Mouse (Mus musculus): ENCODE data around the gene Sp1. TPM values are rescaled to one million over a fixed set of nuclear protein-coding genes. Genes with fewer than 3 reads are reported as not detected.

Sp1 gene
- polyA plus RNA-seq (2015; fragmentation: Nextera tagmentation; extraction: Ambion mirVana), result 9.0 and 9.6 TPM in 2 replicates

- Histone ChIP-seq H3K4me2 (replicated peaks) (peak within 1 kb of the TSS; percentile 74), H3K27me3 (replicated peaks) (no peaks in the 10 kb centered on the region), H3K4me1 (replicated peaks) (peaks cover 26% of the 10 kb centered on the region), H3K9me3 (no peaks in the 10 kb centered on the region), H3K36me3 (peaks cover 24% of the 10 kb centered on the region), H3K27ac (peak within 1 kb of the TSS; percentile 100), H3K9ac (peak within 1 kb of the TSS; percentile 83), H3K4me3 (replicated peaks) (peak within 1 kb of the TSS; percentile 65)
- peak; percentile 97 for ATAC-seq
- WGBS, result under 1% methylated on average over 38 of the region's 38 CpGs
Measured at GRCm38 (mm10) chr15:102405489-102406195, at the start of gene Sp1. Sp1 (plus strand) TSS chr15:102406143.

GRCm38 (mm10) chr15:102356501-102357325 lies 49.2 kb upstream of the Sp1 start:
- WGBS, result 51% methylated on average over 16 of the region's 16 CpGs

GRCm38 (mm10) chr15:102358126-102358525 lies 47.8 kb upstream of the Sp1 start:
- 4% methylated on average over 25 of the region's 25 CpGs for WGBS
- H3K27ac ChIP-seq, result no peak overlapping the region
- H3K4me1 ChIP-seq (replicated peaks), result peaks cover 27% of the 10 kb centered on the region
- no peak for ATAC-seq
- H3K9ac ChIP-seq, result no peak overlapping the region
- 0 out of 2 replicates have a peak overlapping the region, but pooled peaks have one; percentile 10 for H3K4me3 ChIP-seq (replicated peaks)
- no peaks in the 10 kb centered on the region for H3K9me3 ChIP-seq
- H3K4me2 ChIP-seq (replicated peaks), result peak overlapping the region; percentile 48
- H3K36me3 ChIP-seq, result no peaks in the 10 kb centered on the region
- peaks cover 37% of the 10 kb centered on the region for H3K27me3 ChIP-seq (replicated peaks)

More at GRCm38 (mm10) chr15:102356501-102357325, 49.2 kb upstream of the Sp1 start:
- no peaks in the 10 kb centered on the region for H3K36me3 ChIP-seq
- H3K4me1 ChIP-seq (replicated peaks), result peaks cover 22% of the 10 kb centered on the region
- peaks cover 37% of the 10 kb centered on the region for H3K27me3 ChIP-seq (replicated peaks)
- ATAC-seq, result no peak
- H3K9ac ChIP-seq, result no peak overlapping the region; the same call in 1 of the 2 replicates
- no peak overlapping the region; the same call in 1 of the 2 replicates for H3K4me3 ChIP-seq (replicated peaks)
- H3K27ac ChIP-seq, result no peak overlapping the region
- no peaks in the 10 kb centered on the region for H3K9me3 ChIP-seq
- H3K4me2 ChIP-seq (replicated peaks), result peak overlapping the region; percentile 99; the same call in 1 of the 2 replicates

- Histone ChIP-seq H3K4me1 (replicated peaks) (peaks cover 27% of the 10 kb centered on the region), H3K9me3 (no peaks in the 10 kb centered on the region), H3K27me3 (replicated peaks) (peaks cover 37% of the 10 kb centered on the region), H3K36me3 (no peaks in the 10 kb centered on the region), H3K4me3 (replicated peaks) (no peak overlapping the region), H3K27ac (no peak overlapping the region), H3K9ac (no peak overlapping the region), H3K4me2 (replicated peaks) (no peak overlapping the region)
- no peak for ATAC-seq
- WGBS, result 41% methylated on average over 5 of the region's 5 CpGs
Measured at GRCm38 (mm10) chr15:102358834-102359233, 47.1 kb upstream of the Sp1 start.

GRCm38 (mm10) chr15:102362648-102363047 lies 43.3 kb upstream of the Sp1 start:
- ATAC-seq, result 0 out of 2 replicates have a peak, but pooled peaks have one; percentile 16
- Histone ChIP-seq H3K4me3 (replicated peaks) (0 out of 2 replicates have a peak overlapping the region, but pooled peaks have one; percentile 4), H3K27me3 (replicated peaks) (peaks cover 20% of the 10 kb centered on the region), H3K36me3 (no peaks in the 10 kb centered on the region), H3K27ac (0 out of 2 replicates have a peak overlapping the region, but pooled peaks have one; percentile 2), H3K4me2 (replicated peaks) (peak overlapping the region; percentile 51), H3K4me1 (replicated peaks) (peaks cover 26% of the 10 kb centered on the region), H3K9ac (peak overlapping the region; percentile 32), H3K9me3 (no peaks in the 10 kb centered on the region)
- 12% methylated on average over 14 of the region's 14 CpGs for WGBS

GRCm38 (mm10) chr15:102364678-102365077 lies 41.3 kb upstream of the Sp1 start:
- WGBS, result 95% methylated on average over 1 of the region's 1 CpGs
- no peaks in the 10 kb centered on the region for H3K36me3 ChIP-seq
- no peak overlapping the region for H3K4me2 ChIP-seq (replicated peaks)
- H3K27ac ChIP-seq, result no peak overlapping the region
- no peak overlapping the region for H3K9ac ChIP-seq
- H3K4me1 ChIP-seq (replicated peaks), result peaks cover 17% of the 10 kb centered on the region
- ATAC-seq, result no peak
- H3K4me3 ChIP-seq (replicated peaks), result no peak overlapping the region
- no peaks in the 10 kb centered on the region for H3K9me3 ChIP-seq
- peaks cover 5% of the 10 kb centered on the region for H3K27me3 ChIP-seq (replicated peaks)

GRCm38 (mm10) chr15:102366238-102366637 lies 39.7 kb upstream of the Sp1 start:
- Histone ChIP-seq H3K27me3 (replicated peaks) (peaks cover 10% of the 10 kb centered on the region), H3K4me1 (replicated peaks) (peaks cover 30% of the 10 kb centered on the region), H3K36me3 (no peaks in the 10 kb centered on the region), H3K9me3 (no peaks in the 10 kb centered on the region), H3K27ac (no peak overlapping the region), H3K4me3 (replicated peaks) (peak overlapping the region; percentile 23; the same call in 1 of the 2 replicates), H3K9ac (peak overlapping the region; percentile 37), H3K4me2 (replicated peaks) (peak overlapping the region; percentile 52)
- 13% methylated on average over 7 of the region's 7 CpGs for WGBS
- ATAC-seq, result no peak

- Histone ChIP-seq H3K36me3 (no peaks in the 10 kb centered on the region), H3K4me1 (replicated peaks) (peaks cover 31% of the 10 kb centered on the region), H3K9ac (peak within 1 kb of the TSS; percentile 37), H3K4me3 (replicated peaks) (peak within 1 kb of the TSS; percentile 23), H3K4me2 (replicated peaks) (peak within 1 kb of the TSS; percentile 52), H3K27ac (no peak within 1 kb of the TSS), H3K27me3 (replicated peaks) (peaks cover 10% of the 10 kb centered on the region), H3K9me3 (no peaks in the 10 kb centered on the region)
- no peak for ATAC-seq
- WGBS, result 10% methylated on average over 14 of the region's 15 CpGs
Measured at GRCm38 (mm10) chr15:102366733-102367344, 39.1 kb upstream of the Sp1 start, which contains the start of gene Sp7. Sp7 (minus strand) TSS chr15:102367182.

- Histone ChIP-seq H3K4me3 (replicated peaks) (no peak overlapping the region), H3K4me1 (replicated peaks) (peaks cover 25% of the 10 kb centered on the region), H3K27me3 (replicated peaks) (peaks cover 10% of the 10 kb centered on the region), H3K36me3 (no peaks in the 10 kb centered on the region), H3K9me3 (no peaks in the 10 kb centered on the region), H3K27ac (no peak overlapping the region), H3K9ac (peak overlapping the region; percentile 3; the same call in 1 of the 2 replicates), H3K4me2 (replicated peaks) (peak overlapping the region; percentile 55)
- ATAC-seq, result no peak
- 17% methylated on average over 13 of the region's 13 CpGs for WGBS
Measured at GRCm38 (mm10) chr15:102369972-102370371, 36.0 kb upstream of the Sp1 start.

- peaks cover 25% of the 10 kb centered on the region for H3K4me1 ChIP-seq (replicated peaks)
- 7% methylated on average over 10 of the region's 10 CpGs for WGBS
- ATAC-seq, result peak; percentile 82
- H3K9ac ChIP-seq, result peak overlapping the region; percentile 29; the same call in 1 of the 2 replicates
- no peaks in the 10 kb centered on the region for H3K9me3 ChIP-seq
- peak overlapping the region; percentile 36; the same call in 1 of the 2 replicates for H3K27ac ChIP-seq
- 0 out of 2 replicates have a peak, but pooled peaks cover 4% of the 10 kb centered on the region for H3K27me3 ChIP-seq (replicated peaks)
- no peaks in the 10 kb centered on the region for H3K36me3 ChIP-seq
- peak overlapping the region; percentile 55 for H3K4me2 ChIP-seq (replicated peaks)
- peak overlapping the region; percentile 18 for H3K4me3 ChIP-seq (replicated peaks)
Measured at GRCm38 (mm10) chr15:102370727-102371126, 35.2 kb upstream of the Sp1 start.

- Histone ChIP-seq H3K9me3 (no peaks in the 10 kb centered on the region), H3K36me3 (no peaks in the 10 kb centered on the region), H3K4me1 (replicated peaks) (peaks cover 14% of the 10 kb centered on the region; the same call in 1 of the 2 replicates), H3K4me2 (replicated peaks) (peak overlapping the region; percentile 99), H3K4me3 (replicated peaks) (peak overlapping the region; percentile 63), H3K27ac (peak overlapping the region; percentile 64), H3K9ac (peak overlapping the region; percentile 70), H3K27me3 (replicated peaks) (no peaks in the 10 kb centered on the region)
- peak; percentile 90 for ATAC-seq
- WGBS, result under 1% methylated on average over 43 of the region's 43 CpGs
Measured at GRCm38 (mm10) chr15:102376453-102377162, 29.3 kb upstream of the Sp1 start.
